Mouse (Mus musculus) limb, embryonic 10.5 days (tissue): ENCODE data around the gene Igf1r. TPM values are rescaled to one million over a fixed set of nuclear protein-coding genes. Genes with fewer than 3 reads are reported as not detected.
A peak's percentile ranks its signal among the peaks of the same experiment; 100 is the strongest.

Experiments used
- DNase-seq: peaks from one replicate; pipeline ENCODE4 v3.0.0-alpha.2; 2017; ENCODE audit warnings: low spot score
- H3K27ac ChIP-seq: fragments of 300-500 bp; sonication (generic); 2 replicates; pipeline ENCODE4 v1.5.1; 2016; ENCODE audit warnings: mild to moderate bottlenecking
- H3K27me3 ChIP-seq: fragments of 300-500 bp; sonication (generic); 2 replicates; pipeline ENCODE4 v1.6.1; 2016; ENCODE audit warnings: low read depth, mild to moderate bottlenecking; ENCODE audit not compliant: poor library complexity, severe bottlenecking
- H3K36me3 ChIP-seq: fragments of 300-500 bp; sonication (generic); 2 replicates; pipeline ENCODE4 v1.6.1; 2016; ENCODE audit warnings: mild to moderate bottlenecking, moderate library complexity
- H3K4me1 ChIP-seq: fragments of 300-500 bp; sonication (generic); 2 replicates; pipeline ENCODE4 v1.6.1; 2016
- H3K4me3 ChIP-seq: fragments of 300-500 bp; sonication (generic); 2 replicates; pipeline ENCODE4 v1.5.1; 2016; ENCODE audit warnings: mild to moderate bottlenecking, moderate library complexity
- H3K9me3 ChIP-seq: fragments of 300-500 bp; sonication (generic); replicated peaks from 2 replicates; pipeline ENCODE4 v1.6.1; 2016; ENCODE audit warnings: mild to moderate bottlenecking
- WGBS: fragments of 180-500 bp; shearing (Covaris S2); methylation state at CpG from one replicate; pipeline ENCODE4 v1.1.7; 2016; 5-methylcytosine and 5-hydroxymethylcytosine counted together
- polyA plus RNA-seq: library from polyadenylated mRNA; unstranded; fragments of >200 nt; fragmentation: Nextera tagmentation; extraction: Ambion mirVana; gene quantifications from 2 replicates; pipeline ENCODE4 v1.2.1, GENCODE M21; 2016

The Igf1r gene
- polyA plus RNA-seq, 1 experiment from 2014 or later = 27.9 TPM

DNA sequence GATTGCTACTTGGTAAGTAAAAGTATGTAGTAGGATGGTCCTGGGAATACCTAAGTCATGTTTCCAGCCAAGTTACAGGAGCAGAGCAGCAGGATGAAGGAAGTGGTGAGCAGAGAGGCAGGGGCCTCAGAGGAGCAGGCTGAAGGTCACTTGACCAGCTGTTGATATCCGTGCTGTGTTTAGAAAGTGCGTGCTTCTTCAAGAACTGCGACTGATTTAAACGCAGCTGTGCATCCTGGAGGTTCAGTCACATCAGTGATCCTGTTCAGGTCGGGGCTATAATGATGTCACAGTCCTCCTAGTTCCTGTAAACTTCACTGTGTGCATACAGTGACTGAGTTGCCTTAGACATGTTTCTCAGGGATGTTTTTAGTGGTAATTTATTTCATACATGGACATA is 199.3 kb downstream of the Igf1r start:
- Histone ChIP-seq H3K36me3 (no peaks in the 10 kb centered on the region), H3K9me3 (no peaks in the 10 kb centered on the region), H3K4me3 (no peak overlapping the region), H3K27me3 (no peaks in the 10 kb centered on the region), H3K4me1 (peaks cover 62% of the 10 kb centered on the region), H3K27ac (no peak overlapping the region)
- no peak for DNase-seq
- WGBS = 63% methylated on average over 5 of the region's 5 CpGs

- Histone ChIP-seq H3K27me3 (no peaks in the 10 kb centered on the region), H3K9me3 (no peaks in the 10 kb centered on the region), H3K4me3 (no peak overlapping the region), H3K4me1 (peaks cover 60% of the 10 kb centered on the region), H3K36me3 (no peaks in the 10 kb centered on the region), H3K27ac (no peak overlapping the region)
- 93% methylated on average over 8 of the region's 8 CpGs for WGBS
- DNase-seq = no peak
Measured at GRCm38 (mm10) chr7:68152458-68152857, 199.8 kb downstream of the Igf1r start.

GRCm38 (mm10) chr7:68153269-68153668 is 200.6 kb downstream of the Igf1r start:
- no peak for DNase-seq
- Histone ChIP-seq H3K27me3 (no peaks in the 10 kb centered on the region), H3K4me3 (no peak overlapping the region), H3K27ac (0 out of 2 replicates have a peak overlapping the region, but pooled peaks have one; percentile 6), H3K4me1 (peaks cover 53% of the 10 kb centered on the region), H3K9me3 (no peaks in the 10 kb centered on the region), H3K36me3 (no peaks in the 10 kb centered on the region)
- 94% methylated on average over 8 of the region's 8 CpGs for WGBS

- Histone ChIP-seq H3K27ac (no peak overlapping the region; the same call in 1 of the 2 replicates), H3K9me3 (no peaks in the 10 kb centered on the region), H3K4me3 (no peak overlapping the region), H3K4me1 (peaks cover 49% of the 10 kb centered on the region), H3K27me3 (no peaks in the 10 kb centered on the region), H3K36me3 (no peaks in the 10 kb centered on the region)
- DNase-seq = no peak
- WGBS = 76% methylated on average over 7 of the region's 7 CpGs
Measured at GRCm38 (mm10) chr7:68154588-68154987, 202.0 kb downstream of the Igf1r start.

DNA sequence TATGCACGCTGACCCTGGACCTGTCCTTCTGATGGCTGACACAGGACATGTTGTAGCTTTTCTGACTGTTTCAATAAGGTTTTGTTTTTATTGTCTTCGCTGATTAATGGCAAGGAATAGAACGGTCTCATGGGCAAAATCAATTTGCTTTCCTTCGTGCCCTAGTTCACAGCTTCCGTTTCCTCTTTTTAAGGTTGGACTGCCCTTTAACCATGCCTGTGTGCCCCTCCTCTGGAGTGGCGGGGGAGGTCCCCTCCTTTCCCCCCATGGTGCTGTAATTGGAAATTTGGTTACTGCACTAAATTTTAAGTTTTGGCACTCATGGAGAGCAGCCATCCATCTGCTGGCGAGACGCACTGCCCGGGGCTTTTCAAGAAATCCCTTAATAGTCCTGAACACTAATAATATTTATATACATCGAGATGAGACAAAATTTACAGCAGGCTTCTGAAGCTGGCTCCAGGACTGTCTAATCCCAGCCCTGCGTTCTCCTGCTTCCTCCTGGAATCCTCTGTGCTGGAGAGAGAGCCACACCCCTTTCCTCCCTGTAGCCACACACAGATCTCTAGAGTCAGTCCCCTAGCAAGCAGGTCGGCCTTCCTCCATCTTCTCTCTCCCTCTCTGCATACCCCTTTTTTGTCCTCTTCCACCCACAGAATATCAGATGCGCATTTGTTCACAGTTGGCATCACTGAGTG is 207.6 kb downstream of the Igf1r start:
- peaks cover 46% of the 10 kb centered on the region for H3K4me1 ChIP-seq

DNA sequence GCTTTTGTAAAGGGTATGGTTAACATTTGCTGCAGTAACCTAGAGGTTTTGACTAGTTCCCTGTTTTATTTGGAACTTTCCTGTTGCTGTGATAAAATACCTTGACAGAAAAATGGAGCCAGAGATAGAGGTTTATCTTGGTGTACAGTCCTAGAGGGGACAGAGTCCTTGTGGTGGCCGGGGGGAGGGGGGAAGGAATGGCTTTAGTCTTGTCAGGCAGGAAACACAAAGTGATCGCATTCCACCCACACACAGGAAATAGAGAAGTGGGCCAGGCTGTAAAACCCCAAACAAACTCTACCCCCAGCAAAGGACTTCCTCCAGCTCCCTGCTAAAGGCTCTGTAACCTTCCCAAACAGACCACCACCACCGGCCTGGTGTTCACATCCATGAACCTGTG is 211.4 kb downstream of the Igf1r start:
- H3K36me3 ChIP-seq = peaks cover 37% of the 10 kb centered on the region
- no peak for DNase-seq
- no peak overlapping the region for H3K4me3 ChIP-seq
- H3K27ac ChIP-seq = no peak overlapping the region
- WGBS = 67% methylated on average over 3 of the region's 3 CpGs
- H3K4me1 ChIP-seq = peaks cover 41% of the 10 kb centered on the region
- no peaks in the 10 kb centered on the region for H3K9me3 ChIP-seq
- H3K27me3 ChIP-seq = no peaks in the 10 kb centered on the region

More for the DNA sequence above, 207.6 kb downstream of the Igf1r start:
- Histone ChIP-seq H3K27ac (no peak overlapping the region), H3K4me3 (no peak overlapping the region), H3K36me3 (peaks cover 12% of the 10 kb centered on the region), H3K9me3 (no peaks in the 10 kb centered on the region), H3K27me3 (no peaks in the 10 kb centered on the region)
- DNase-seq = no peak
- 52% methylated on average over 13 of the region's 13 CpGs for WGBS

DNA sequence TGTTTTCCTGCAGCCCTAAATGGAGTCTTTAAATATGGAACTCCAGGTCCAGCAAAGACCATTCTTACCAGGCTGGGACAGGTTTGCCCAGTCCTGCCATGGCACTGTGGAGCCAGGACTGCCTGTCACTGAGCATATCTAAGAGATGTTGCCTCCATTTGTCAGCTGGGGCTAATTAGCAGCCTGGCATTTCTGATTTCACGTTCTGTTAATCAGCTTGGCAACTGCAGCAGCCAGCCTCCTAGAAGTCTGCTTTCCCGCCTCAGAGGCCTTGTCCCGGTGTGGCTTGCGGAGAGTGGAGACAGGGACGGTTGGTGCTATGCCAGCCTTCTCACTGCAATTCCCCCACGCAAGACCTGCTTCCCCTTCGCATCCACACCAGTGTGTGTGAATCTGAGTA is 220.1 kb downstream of the Igf1r start:
- Histone ChIP-seq H3K4me3 (no peak overlapping the region), H3K27me3 (no peaks in the 10 kb centered on the region), H3K9me3 (no peaks in the 10 kb centered on the region), H3K36me3 (peaks cover 87% of the 10 kb centered on the region), H3K27ac (no peak overlapping the region), H3K4me1 (no peaks in the 10 kb centered on the region; the same call in 1 of the 2 replicates)
- no peak for DNase-seq
- WGBS = 87% methylated on average over 7 of the region's 7 CpGs

- WGBS = 85% methylated on average over 1 of the region's 1 CpGs
- Histone ChIP-seq H3K4me3 (no peak overlapping the region), H3K36me3 (peaks cover 62% of the 10 kb centered on the region), H3K27me3 (no peaks in the 10 kb centered on the region), H3K9me3 (no peaks in the 10 kb centered on the region), H3K4me1 (peaks cover 21% of the 10 kb centered on the region), H3K27ac (no peak overlapping the region)
- DNase-seq = no peak
Measured at GRCm38 (mm10) chr7:68179672-68180071, 227.0 kb downstream of the Igf1r start.

DNA sequence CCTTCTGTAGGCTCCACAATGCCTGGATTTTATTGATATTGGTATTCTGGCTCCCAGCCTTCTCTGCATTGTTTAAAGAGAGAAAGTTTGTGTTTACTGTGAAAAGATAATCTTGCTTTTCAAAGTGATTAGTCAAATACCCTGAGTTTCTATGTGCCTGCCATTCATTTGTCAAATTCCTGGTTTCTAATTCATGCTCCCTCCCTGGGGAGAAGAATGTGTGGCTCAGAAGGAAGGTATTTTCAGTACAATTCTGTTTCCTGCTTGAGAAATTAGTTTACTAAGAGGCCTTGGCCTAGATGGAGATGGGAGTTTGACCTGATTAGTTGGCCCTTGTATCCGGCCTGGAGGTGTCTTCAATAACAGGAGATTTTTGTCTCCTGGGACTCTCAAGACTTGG is 228.5 kb downstream of the Igf1r start:
- Histone ChIP-seq H3K4me3 (no peak overlapping the region), H3K27me3 (no peaks in the 10 kb centered on the region), H3K9me3 (no peaks in the 10 kb centered on the region), H3K36me3 (peaks cover 62% of the 10 kb centered on the region), H3K27ac (0 out of 2 replicates have a peak overlapping the region, but pooled peaks have one; percentile 66), H3K4me1 (peaks cover 21% of the 10 kb centered on the region)
- no peak for DNase-seq
- WGBS = 68% methylated on average over 1 of the region's 1 CpGs

DNA sequence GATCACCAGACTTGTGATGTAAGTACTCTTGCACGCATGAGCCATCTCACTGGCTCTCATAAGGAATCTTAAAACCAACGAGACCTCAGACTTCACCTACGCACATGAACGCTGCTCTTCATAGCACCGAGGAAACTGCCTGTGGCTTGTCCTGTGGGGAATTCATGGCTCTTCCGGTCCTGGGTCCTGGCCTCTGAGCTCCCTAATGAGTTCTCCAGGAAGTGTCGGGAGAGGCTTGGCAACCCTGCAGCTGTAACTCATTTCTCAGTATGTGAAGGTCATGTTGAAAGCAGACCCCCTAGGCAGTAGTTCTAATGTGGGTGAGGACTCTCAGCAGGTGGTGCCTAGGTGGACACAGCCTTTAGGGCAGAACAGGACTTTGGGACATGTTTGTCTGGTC is 229.4 kb downstream of the Igf1r start:
- H3K36me3 ChIP-seq = peaks cover 59% of the 10 kb centered on the region
- no peaks in the 10 kb centered on the region for H3K9me3 ChIP-seq
- H3K27ac ChIP-seq = peak overlapping the region; percentile 66

DNA sequence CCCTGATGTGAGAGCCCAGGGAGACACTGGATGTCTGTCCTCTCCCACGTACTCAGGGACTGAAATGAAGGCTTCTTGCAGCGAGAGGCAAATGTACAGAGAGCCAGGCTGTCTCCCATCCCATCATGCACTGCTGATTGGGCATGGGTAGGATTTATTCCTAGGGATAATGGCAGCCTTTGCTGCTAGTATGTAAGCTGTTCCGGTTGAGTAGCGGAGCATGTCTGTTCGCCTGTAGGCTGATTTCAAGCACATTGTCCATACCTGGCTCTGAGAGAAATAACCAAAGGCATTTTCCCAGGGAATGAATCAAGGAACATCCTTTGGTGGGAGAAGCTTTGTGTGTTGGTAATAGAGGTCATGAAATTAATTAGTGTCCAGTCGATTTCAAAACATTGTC is 230.1 kb downstream of the Igf1r start:
- Histone ChIP-seq H3K27me3 (no peaks in the 10 kb centered on the region), H3K9me3 (no peaks in the 10 kb centered on the region), H3K27ac (no peak overlapping the region), H3K4me1 (peaks cover 21% of the 10 kb centered on the region), H3K36me3 (peaks cover 61% of the 10 kb centered on the region), H3K4me3 (no peak overlapping the region)
- WGBS = 95% methylated on average over 6 of the region's 6 CpGs
- no peak for DNase-seq

More for the DNA sequence above, 229.4 kb downstream of the Igf1r start:
- Histone ChIP-seq H3K27me3 (no peaks in the 10 kb centered on the region), H3K4me3 (no peak overlapping the region), H3K4me1 (peaks cover 21% of the 10 kb centered on the region)
- 57% methylated on average over 7 of the region's 7 CpGs for WGBS
- DNase-seq = peak; percentile 49

GRCm38 (mm10) chr7:68183421-68183820 is 230.8 kb downstream of the Igf1r start:
- H3K27ac ChIP-seq = no peak overlapping the region
- H3K4me1 ChIP-seq = peaks cover 21% of the 10 kb centered on the region
- WGBS = 93% methylated on average over 10 of the region's 10 CpGs
- H3K36me3 ChIP-seq = peaks cover 62% of the 10 kb centered on the region
- no peak overlapping the region for H3K4me3 ChIP-seq
- H3K27me3 ChIP-seq = no peaks in the 10 kb centered on the region
- DNase-seq = no peak
- no peaks in the 10 kb centered on the region for H3K9me3 ChIP-seq

DNA sequence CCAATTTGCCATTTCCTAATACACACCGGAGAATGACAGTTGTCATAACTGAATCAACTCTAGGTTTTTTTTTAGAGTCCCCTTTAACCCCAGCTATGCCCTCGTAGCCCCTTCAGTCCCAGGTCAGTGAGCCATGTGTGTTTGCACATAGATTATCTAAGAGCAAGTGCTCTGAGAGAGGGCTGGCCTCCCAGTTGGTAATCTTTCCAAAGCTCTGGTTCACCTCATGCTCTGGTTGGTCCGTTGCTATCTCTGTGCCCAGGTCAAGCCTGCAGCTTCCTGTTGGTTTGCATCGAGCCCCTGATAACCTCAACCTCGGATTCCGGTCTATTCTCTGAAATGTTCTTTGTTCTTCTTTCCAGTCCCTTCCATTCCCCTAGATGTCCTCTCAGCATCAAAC is 236.6 kb downstream of the Igf1r start:
- peaks cover 91% of the 10 kb centered on the region for H3K36me3 ChIP-seq
- no peak overlapping the region for H3K4me3 ChIP-seq
- WGBS = 90% methylated on average over 6 of the region's 6 CpGs

More for the DNA sequence above, 236.6 kb downstream of the Igf1r start:
- no peak overlapping the region for H3K27ac ChIP-seq
- H3K4me1 ChIP-seq = no peaks in the 10 kb centered on the region
- DNase-seq = no peak
- H3K9me3 ChIP-seq = no peaks in the 10 kb centered on the region
- no peaks in the 10 kb centered on the region for H3K27me3 ChIP-seq
